Mouse (Mus musculus) neutrophil, adult 59 days (primary cell): Measurements from ENCODE around the gene Tes3-ps. TPM values are rescaled to one million over a fixed set of nuclear protein-coding genes. Genes with fewer than 3 reads are reported as not detected.

Experiments
- total RNA-seq, 2 experiments: library from RNA; stranded (reverse); gene quantifications; 1 replicate in 1 of 2; 2 replicates in 1 of 2; pipeline ENCODE4 v1.2.4; 2023

The Tes3-ps gene
- under 1 TPM; 0.53 to 0.80 TPM for total RNA-seq

GRCm38 (mm10) chr13:49492376-49493368 lies at the start of gene Tes3-ps:
Tes3-ps (plus strand) TSS chr13:49493318.

DNA sequence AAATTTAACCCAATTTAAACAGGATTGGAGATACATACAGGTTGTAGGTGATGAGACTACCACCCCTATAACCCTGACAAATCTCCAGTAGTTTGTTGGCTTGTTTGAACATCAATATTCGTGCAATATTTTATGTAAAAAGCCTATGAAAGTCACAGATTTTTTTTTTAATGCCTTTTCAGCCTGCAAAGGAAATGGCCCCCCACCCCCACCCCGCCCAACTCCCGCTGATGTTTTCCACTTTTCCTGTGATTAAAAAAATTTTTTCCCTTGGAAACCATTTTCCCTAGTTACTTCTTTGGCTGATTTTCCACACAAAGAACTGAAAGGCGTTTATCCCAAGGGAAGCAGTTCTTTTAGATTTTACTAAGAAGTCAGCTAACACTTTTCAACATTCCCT lies 11.4 kb downstream of the Tes3-ps start, which contains the start of gene Ecm2:
TSS of gene Ecm2 (plus strand) at position 301 of the 400 bp plus-strand sequence.

GRCm38 (mm10) chr13:49544279-49544678 lies 51.2 kb downstream of the Tes3-ps start, which contains the start of gene Aspn:
Aspn (plus strand) TSS chr13:49544443.

Other genes with a start within 250 kb of the Tes3-ps start
- 10 to 100 TPM; 36.1 to 42.0 TPM for gene Susd3, start 244.6 kb upstream of the Tes3-ps start, total RNA-seq
- gene Fgd3, start 173.0 kb upstream of the Tes3-ps start, total RNA-seq = 100 to 1,000 TPM; 103 to 105 TPM
- gene Bicd2, start 151.7 kb upstream of the Tes3-ps start, total RNA-seq = 10 to 100 TPM; 15.3 to 18.7 TPM
- 1 to 10 TPM; 4.6 to 5.2 TPM for gene Ippk, start 72.1 kb upstream of the Tes3-ps start, total RNA-seq
- not detected for gene Ecm2, start 11.5 kb downstream of the Tes3-ps start, total RNA-seq
- not detected for gene Aspn, start 51.1 kb downstream of the Tes3-ps start, total RNA-seq
- not detected for gene Omd, start 89.1 kb downstream of the Tes3-ps start, total RNA-seq
- gene Ogn, start 114.7 kb downstream of the Tes3-ps start, total RNA-seq = not detected
- gene Cenpp, start 159.5 kb downstream of the Tes3-ps start, total RNA-seq = 1 to 10 TPM; 6.8 to 7.1 TPM
- gene Nol8, start 159.8 kb downstream of the Tes3-ps start, total RNA-seq = 1 to 10 TPM; 7.8 to 8.8 TPM
- gene Iars, start 188.8 kb downstream of the Tes3-ps start, total RNA-seq = 10 to 100 TPM; 29.3 to 39.0 TPM